Mouse (Mus musculus) ovary, postnatal 36 days (tissue): ENCODE results near the gene 1700003E16Rik.

Experiments used
- DNase-seq: peaks from one replicate; pipeline ENCODE4 v3.0.0; 2022; ENCODE audit warnings: low spot score, mixed read lengths

1700003E16Rik gene

DNA sequence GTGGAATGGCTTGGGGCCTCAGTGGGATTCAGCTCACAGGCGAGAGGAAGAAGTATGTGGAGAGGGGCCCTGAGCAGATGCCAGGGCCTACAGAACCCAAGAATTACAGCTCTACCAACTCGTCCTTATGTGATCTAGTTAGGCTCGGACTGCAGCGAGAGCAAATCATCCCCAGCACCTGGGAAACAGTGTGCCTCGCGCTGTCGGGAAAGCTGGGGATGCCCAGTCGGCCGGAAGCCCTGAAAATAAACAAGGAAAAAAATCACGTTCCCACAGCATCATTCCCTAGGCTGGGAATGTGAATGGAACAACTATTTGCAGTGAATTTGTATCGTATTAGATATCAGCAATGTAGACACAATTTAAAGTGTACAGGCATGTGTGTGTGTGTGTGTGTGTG is 50.1 kb downstream of the 1700003E16Rik start:
- no peak for DNase-seq

DNA sequence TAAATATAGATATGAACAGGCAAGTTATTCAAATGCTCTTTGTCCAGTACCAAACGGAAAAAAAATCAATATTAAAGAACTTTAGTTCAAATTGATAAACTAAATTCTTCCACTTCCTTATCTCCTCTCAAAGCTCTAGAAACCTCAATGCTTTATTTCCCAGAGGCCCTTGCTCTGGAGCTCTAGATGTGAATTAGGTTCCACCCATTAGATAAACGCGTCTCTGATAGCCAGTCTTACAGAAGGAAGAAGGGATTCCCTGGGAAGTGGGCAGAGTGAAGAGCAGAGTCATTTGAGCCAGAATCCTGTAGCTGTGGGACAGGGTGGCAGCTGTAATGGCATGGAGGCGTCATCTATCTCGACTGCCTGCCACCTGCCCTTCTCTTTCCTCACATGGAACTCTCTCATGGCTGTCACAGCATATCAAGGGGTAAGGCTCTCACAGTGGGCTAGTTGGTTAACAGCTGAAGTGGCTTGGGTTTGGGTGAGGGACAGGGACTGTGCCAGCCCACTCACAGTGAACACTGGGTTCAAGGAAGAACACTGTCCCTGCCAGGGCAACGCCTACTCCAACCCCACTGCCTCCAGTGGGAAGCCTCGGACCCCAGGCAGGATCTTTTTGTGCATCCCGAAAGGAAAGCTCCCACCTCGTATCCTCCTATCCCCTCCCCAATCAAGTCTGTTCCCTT is 51.3 kb downstream of the 1700003E16Rik start:
- DNase-seq = no peak

DNA sequence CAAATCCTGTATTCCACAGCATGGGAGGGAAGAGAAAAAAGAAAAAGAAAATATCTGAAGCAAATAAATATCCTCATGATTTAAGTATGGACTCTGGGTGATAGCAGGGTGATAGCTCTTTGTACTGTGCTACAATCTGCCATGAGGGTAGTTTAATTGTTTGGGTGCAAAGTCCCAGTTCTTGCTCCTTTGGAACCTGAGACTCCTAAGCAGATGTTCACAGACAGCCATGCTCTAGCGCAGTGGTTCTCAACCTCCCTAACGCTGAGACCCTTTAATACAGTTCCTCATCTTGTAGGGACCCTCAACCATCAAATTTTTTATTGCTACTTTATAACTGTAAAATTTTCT is 51.8 kb downstream of the 1700003E16Rik start:
- no peak for DNase-seq

DNA sequence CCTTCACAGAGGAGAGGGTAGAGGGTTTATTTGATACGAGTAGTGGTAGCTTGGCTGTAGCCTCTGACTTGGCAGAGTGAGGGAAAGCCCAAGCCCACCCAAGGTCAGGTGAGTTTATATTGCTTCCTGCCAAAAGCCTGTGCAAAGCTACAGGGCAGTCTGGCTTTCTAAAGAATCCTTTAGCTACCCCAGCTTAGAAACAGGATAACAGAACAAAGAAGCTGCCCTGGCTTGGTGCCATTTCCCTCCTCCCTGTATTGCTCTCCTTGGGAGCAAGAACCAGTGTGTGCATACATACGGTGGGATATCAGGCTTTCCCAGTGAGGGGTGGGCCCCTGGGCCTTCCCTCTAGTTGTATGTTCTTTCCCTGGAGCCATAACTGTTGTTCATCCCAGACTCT is 54.3 kb downstream of the 1700003E16Rik start:
- no peak for DNase-seq

DNA sequence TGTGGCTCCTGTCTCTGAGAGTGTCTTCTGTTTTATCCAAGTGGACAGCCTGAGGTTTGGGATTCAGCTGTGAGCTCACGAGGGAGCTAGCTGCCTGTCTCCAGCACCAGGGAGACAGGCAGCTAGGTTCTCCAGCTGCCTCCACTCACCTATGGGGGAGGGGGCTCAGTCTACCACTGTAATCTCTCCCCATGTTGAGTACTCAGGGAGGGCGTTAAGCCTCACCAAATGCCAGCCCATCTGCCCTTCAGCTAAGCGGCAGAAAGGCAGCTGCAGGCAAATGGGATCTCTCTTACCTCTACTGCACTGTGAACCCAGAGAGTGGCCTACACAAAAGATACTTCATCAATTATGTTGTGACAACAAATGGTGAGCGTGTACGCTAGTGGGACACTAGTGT is 55.3 kb downstream of the 1700003E16Rik start:
- no peak for DNase-seq
